Mouse (Mus musculus) layer of hippocampus, adult 18-20 months (tissue): Measurements from ENCODE around the gene Borcs8. TPM values are rescaled to one million over a fixed set of nuclear protein-coding genes. Genes with fewer than 3 reads are reported as not detected.

Experiments
- DNase-seq, 2 experiments: peaks; one replicate each; pipeline ENCODE4 v3.0.0; 2022; ENCODE audit warnings: low spot score in 2 of 2
- total RNA-seq, 2 experiments: library from RNA; stranded (reverse); gene quantifications; 2 replicates each; pipeline ENCODE4 v1.2.3; 2021

Gene Borcs8
- total RNA-seq, 2 experiments from 2014 or later = 45.3 to 47.7 TPM

GRCm38 (mm10) chr8:70131166-70131883, 8.0 kb upstream of the Borcs8 start, which contains the start of gene Nr2c2ap:
Gene Nr2c2ap (plus strand): TSS chr8:70131333.
- DNase-seq = peak; percentile 62 to 86

DNA sequence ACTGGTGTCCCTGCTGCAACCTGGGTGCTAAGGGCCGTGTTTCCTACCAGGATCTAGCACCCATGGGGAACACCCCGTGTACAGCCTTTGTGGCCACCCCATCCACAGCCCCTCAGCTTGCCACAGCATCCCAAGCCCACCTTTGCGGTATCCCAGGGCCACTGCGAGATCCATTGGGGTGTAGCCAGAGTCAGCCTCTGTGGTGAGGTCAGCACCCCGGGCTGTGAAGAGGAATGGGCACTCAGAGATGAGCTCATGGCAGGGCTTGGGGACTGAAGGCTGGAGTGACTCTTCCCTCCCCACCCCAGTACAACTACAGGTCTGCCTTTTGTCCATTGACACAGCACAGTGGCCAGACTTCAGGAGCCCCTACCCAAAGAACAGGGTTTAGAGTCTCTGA, 5.2 kb upstream of the Borcs8 start:
- no peak for DNase-seq

DNA sequence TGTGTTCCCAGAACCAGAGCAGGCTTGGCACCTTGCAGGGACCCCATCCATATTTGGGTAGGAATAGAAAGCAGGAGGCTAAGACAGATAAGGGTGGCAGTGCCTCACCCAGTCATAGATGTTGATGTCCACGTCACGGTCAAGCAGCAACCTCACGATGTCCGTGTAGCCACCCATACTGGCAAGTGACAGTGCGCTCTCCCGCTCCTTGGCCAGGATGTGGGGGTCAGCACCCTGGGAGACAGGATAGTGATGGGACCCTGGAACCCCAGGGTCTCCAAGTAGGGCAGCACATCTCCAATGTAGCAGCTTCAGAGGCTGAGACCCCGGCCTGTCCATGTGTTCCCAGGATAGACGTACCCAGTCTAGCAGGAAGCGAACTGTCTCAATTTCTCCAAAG, 4.4 kb upstream of the Borcs8 start:
- DNase-seq = no peak

DNA sequence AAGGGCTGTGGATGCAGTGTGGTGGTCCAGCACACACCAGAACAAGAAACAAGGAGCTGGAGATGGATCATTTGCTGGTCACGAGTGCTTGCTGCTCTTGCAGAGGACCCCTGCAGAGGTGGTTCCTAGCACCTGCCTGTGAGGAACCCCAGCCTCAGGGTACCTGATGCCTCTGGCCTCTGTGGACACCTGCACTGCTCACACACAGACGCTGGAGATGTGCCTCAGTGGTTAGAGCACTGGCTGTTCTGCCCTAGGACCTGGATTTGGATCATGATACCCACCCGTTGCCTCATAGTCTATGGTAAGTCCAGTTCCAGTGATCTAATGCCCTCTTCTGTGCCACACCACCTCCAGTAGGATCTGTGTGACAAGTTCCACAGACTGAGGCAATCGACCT, 2.7 kb upstream of the Borcs8 start:
- DNase-seq = no peak

DNA sequence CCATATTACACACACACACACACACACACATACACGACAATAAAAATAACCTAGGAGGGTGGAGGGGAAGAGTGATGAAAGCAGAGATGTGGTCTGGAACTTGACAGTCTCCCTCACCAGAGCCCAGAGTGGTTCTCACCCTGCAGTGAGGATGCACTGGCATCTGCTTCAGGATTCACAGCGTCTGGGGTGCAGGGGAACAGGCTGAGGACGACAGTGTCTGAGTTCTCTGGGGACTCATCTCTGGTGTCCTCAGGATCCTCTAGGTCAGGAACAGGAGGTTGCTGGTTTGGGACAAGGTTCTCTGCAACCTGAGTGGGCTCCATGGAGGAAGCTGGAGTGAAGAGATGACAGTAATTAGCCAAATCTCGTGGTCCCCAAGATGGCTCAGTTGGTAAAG, 1.4 kb upstream of the Borcs8 start:
- no peak for DNase-seq

GRCm38 (mm10) chr8:70139981-70140380, 682 bp downstream of the Borcs8 start:
- DNase-seq = no peak

GRCm38 (mm10) chr8:70147678-70148607, 8.6 kb downstream of the Borcs8 start:
- DNase-seq = no peak

GRCm38 (mm10) chr8:70150158-70150557, 10.9 kb downstream of the Borcs8 start:
- DNase-seq = no peak

- DNase-seq = peak in 1 of 2 experiments; percentile 56
Observed at GRCm38 (mm10) chr8:70152537-70153257, 13.4 kb downstream of the Borcs8 start.

DNA sequence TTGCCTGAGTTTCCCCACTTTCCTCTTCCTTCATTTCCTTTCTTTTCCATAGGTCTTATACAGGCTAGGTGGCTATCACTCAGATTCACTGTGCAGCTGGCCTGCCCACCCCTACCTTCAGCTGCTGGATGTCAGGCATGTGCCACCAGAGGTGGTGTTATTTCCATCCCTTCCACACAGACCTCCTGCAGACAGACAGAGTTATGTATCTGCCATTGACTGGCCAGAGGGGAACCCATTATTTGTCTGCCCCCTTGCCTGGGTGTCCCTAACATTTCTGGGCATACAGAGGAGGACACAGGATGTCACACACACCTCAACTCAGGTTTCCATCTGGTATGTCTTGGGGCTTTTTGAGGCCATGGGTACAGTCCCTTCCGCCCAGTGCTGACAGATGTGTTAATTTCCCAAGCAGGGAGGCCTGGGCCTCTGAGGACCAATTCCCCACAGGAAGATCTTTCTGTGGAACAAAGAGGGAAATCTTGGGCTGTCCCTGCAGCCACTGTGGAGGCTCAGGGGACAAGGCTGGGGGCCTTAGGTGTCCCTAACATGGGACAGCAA, 18.0 kb downstream of the Borcs8 start:
- no peak for DNase-seq

DNA sequence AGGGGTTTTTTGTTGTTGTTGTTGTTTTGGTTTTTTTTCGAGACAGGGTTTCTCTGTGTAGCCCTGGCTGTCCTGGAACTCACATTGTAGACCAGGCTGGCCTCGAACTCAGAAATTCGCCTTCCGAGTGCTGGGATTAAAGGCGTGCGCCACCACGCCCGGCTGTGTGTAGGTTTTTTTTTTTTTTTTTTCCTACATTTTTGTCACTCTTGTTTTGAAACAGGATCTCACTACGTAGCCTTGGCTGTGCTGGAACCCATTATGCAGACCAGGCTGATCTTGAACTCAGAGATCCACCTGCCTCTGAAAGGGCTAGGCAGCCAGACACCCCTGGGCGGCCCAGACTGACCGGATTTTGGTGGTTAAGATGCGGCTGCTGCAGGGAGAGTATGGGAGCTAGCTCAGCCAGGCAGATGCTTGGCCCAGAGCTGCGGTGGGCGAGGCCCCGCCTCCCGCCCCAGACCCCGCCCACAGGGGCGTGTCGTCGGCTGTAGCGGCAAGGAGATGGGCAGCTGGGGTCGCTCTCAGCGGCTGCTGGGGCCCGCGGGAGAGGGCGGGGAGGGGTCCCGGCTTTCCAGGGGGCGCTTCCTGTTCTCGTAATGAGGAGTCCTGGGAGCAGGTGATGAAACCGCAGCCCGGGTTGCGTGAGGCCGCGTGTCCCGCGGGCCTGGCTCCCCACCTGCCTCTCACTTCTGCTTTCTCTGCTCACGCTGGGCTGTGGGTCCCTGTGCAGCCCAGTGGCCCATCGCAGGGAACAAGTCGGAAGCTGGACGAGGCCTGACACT, 19.0 kb downstream of the Borcs8 start:
- DNase-seq = peak; percentile 47 to 49

- DNase-seq = no peak
Observed at GRCm38 (mm10) chr8:70159211-70159610, 19.9 kb downstream of the Borcs8 start.

- DNase-seq = no peak
Observed at GRCm38 (mm10) chr8:70160015-70160414, 20.7 kb downstream of the Borcs8 start.

DNA sequence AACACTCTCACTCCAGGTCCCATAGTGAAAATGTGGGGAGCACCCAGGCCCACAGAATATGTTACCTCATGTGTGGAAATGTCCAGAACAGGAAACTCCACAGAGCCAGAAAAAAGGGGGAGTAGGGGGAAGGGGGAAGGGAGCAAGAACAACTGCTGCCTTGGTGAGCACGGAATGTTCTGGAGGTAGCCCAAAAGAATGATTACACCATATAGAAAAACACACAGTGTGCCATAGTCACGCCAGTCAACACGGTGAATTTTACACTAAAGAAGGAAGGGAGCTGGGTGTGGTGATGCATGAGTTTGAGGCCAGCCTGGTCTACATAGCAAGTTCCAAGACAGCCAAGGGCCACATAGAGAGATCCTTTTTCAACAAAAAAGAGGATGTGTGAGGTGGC, 24.0 kb downstream of the Borcs8 start:
- no peak for DNase-seq

- peak; percentile 30 to 50 for DNase-seq
Observed at GRCm38 (mm10) chr8:70166504-70167110, 27.3 kb downstream of the Borcs8 start.

DNA sequence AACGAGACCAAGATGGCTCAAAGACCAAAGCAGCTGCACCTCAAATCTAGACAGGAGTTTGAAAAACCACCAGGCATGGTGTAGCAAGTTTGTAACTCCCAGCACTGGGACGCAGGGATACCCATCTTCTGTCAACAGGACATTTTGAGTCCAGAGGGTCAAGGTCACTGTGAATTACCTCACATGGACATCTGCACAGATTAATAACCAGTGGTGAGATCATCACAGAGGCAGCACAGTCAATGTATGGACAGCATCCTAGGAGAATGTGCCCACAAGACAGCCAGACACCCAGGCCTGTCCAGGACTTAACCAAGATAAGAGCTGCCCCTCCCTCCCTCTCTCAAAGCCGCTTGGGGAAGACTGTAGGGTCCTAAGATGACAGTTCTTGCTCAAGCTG, 30.8 kb downstream of the Borcs8 start:
- DNase-seq = no peak

DNA sequence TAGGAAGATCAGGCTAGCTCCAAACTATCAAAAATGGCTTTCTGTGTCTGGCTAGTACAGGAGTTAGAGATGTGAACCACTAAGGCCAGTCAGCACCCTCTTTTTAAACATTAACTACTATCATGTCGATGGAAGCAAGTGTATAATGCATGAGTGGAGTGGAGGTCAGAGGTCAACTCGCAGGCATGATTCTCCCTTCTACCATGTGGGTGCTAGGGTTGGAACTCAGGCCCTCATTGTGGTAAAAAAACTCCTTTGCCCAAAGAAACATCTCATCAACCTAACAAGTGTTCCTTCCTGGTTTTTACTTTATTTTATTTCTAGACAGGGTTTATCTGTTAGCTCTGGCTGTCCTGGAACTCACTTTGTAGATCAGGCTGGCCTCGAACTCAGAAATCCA, 31.4 kb downstream of the Borcs8 start:
- DNase-seq = no peak

GRCm38 (mm10) chr8:70171240-70171639, 31.9 kb downstream of the Borcs8 start:
- no peak for DNase-seq

GRCm38 (mm10) chr8:70172043-70172681, 32.9 kb downstream of the Borcs8 start, which contains the start of gene Tmem161a:
Gene Tmem161a (plus strand): TSS chr8:70172356.
- DNase-seq = peak; percentile 89 to 97
